Mouse (Mus musculus): ENCODE measurements around the gene Mafb.

GRCm38 (mm10) chr2:160332516-160333325 is 34.1 kb downstream of the Mafb start:
- TF ChIP-seq CTCF (IDR thresholded peaks at IDR 0.05; ENCODE audit: control insufficient read depth, insufficient read depth, low read length) (no peak), POLR2A (IDR thresholded peaks at IDR 0.05; ENCODE audit: borderline replicate concordance, control insufficient read depth, low read depth, low read length) (no peak)

Measured in bone marrow, adult 2 months (tissue).